Mouse (Mus musculus): Measurements from ENCODE around the gene Tmem140. TPM values are rescaled to one million over a fixed set of nuclear protein-coding genes. Genes with fewer than 3 reads are reported as not detected.

Gene Tmem140
- total and polyA plus RNA-seq, 3 experiments = 2.5 to 4.0 TPM; not detected in 1

GRCm38 (mm10) chr6:34910371-34911219 is 47.6 kb downstream of the Tmem140 start, which contains the start of gene Wdr91:
Gene Wdr91, minus strand, starts transcription at chr6:34910876.
- Histone ChIP-seq H3K9me3 (replicated peaks; ENCODE audit: insufficient read depth, low read length) (no peaks in the 10 kb centered on the region), H3K36me3 (ENCODE audit: control insufficient read depth in 1 of 2, insufficient read depth in 2 of 2, low read length in 2 of 2) (peaks cover 0 to 30% of the 10 kb centered on the region in 2 experiments; a peak in 2 of 4 replicates), H3K4me1 (ENCODE audit: control insufficient read depth in 1 of 2, insufficient read depth in 2 of 2, low read length in 2 of 2) (peaks cover 5 to 26% of the 10 kb centered on the region in 2 experiments; a peak in 3 of 4 replicates), H3K27ac (ENCODE audit: control insufficient read depth, low read depth, low read length) (peak within 1 kb of the TSS; percentile 51; the same call in 1 of the 2 replicates), H3K79me2 (ENCODE audit: control insufficient read depth, insufficient read depth, low read length, poor library complexity) (peaks cover 2% of the 10 kb centered on the region; the same call in 1 of the 2 replicates), H3K4me3 (ENCODE audit: control insufficient read depth in 1 of 2, insufficient read depth in 1 of 2, low read depth in 2 of 2, low read length in 2 of 2) (peak within 1 kb of the TSS; percentile 81 to 91), H3K9ac (ENCODE audit: control insufficient read depth, low read depth, low read length, poor library complexity, severe bottlenecking) (peak within 1 kb of the TSS; percentile 73), H3K27me3 (ENCODE audit: control insufficient read depth in 1 of 2, insufficient read depth in 2 of 2, low read length in 2 of 2) (no peaks in the 10 kb centered on the region)
- peak; percentile 93 for DNase-seq (ENCODE audit: low read depth, low spot score)
- no peak for TF ChIP-seq JUND (IDR thresholded peaks at IDR 0.05; ENCODE audit: low read depth, low read length)
- TF ChIP-seq ZNF384 (IDR thresholded peaks at IDR 0.05; ENCODE audit: low read depth, low read length) = no peak
- no peak for TF ChIP-seq ZMIZ1 (IDR thresholded peaks at IDR 0.05; ENCODE audit: low read depth, low read length)
- no peak for TF ChIP-seq E2F4 (IDR thresholded peaks at IDR 0.05; ENCODE audit: borderline replicate concordance, low read depth, low read length)
- TF ChIP-seq MEF2A (IDR thresholded peaks at IDR 0.05; ENCODE audit: extremely low read depth, insufficient replicate concordance, low read depth, low read length, poor library complexity, severe bottlenecking) = no peak
- TF ChIP-seq SIN3A (IDR thresholded peaks at IDR 0.05; ENCODE audit: low read length) = no peak
- TF ChIP-seq MAFK (IDR thresholded peaks at IDR 0.05; ENCODE audit: borderline replicate concordance, low read depth, low read length) = no peak
- TF ChIP-seq MXI1 (IDR thresholded peaks at IDR 0.05; ENCODE audit: low read depth, low read length) = peak; percentile 46; the same call in 1 of the 2 replicates
- TF ChIP-seq POLR2AphosphoS5 (IDR thresholded peaks at IDR 0.05; ENCODE audit: borderline replicate concordance, low read depth, low read length) = no peak
- TF ChIP-seq CHD2 (IDR thresholded peaks at IDR 0.05; ENCODE audit: low read length) = no peak
- peak; percentile 74 for TF ChIP-seq NELFE (IDR thresholded peaks at IDR 0.05; ENCODE audit: low read depth, low read length)
- no peak for TF ChIP-seq CHD1 (IDR thresholded peaks at IDR 0.05; ENCODE audit: low read depth, low read length)
- no peak for TF ChIP-seq RAD21 (IDR thresholded peaks at IDR 0.05; ENCODE audit: low read depth, low read length)
- no peak for TF ChIP-seq USF2 (IDR thresholded peaks at IDR 0.05; ENCODE audit: borderline replicate concordance in 1 of 2, insufficient read depth in 1 of 2, low read depth in 1 of 2, low read length in 2 of 2)
- no peak for TF ChIP-seq MYB (IDR thresholded peaks at IDR 0.05; ENCODE audit: low read depth, low read length)
- no peak for TF ChIP-seq MAX (IDR thresholded peaks at IDR 0.05; ENCODE audit: low read length)
- TF ChIP-seq BHLHE40 (IDR thresholded peaks at IDR 0.05; ENCODE audit: borderline replicate concordance, low read depth, low read length) = no peak
- TF ChIP-seq GABPA (IDR thresholded peaks at IDR 0.05; ENCODE audit: low read depth, low read length) = no peak
- TF ChIP-seq POLR2AphosphoS2 (IDR thresholded peaks at IDR 0.05; ENCODE audit: low read length) = no peak; the same call in 1 of the 2 replicates
- TF ChIP-seq CTCF (IDR thresholded peaks at IDR 0.05 in 2 of 3, conservative IDR thresholded peaks at IDR 0.05 in 1 of 3; ENCODE audit: control insufficient read depth in 1 of 3, insufficient read depth in 1 of 3, low read depth in 2 of 3, low read length in 3 of 3, poor library complexity in 1 of 3, severe bottlenecking in 1 of 3) = peak in 2 of 3 experiments; percentile 29 to 53; a peak in 4 of 6 replicates
- no peak for TF ChIP-seq ZC3H11A (IDR thresholded peaks at IDR 0.05; ENCODE audit: low read depth, low read length)
- TF ChIP-seq NRF1 (IDR thresholded peaks at IDR 0.05; ENCODE audit: insufficient read depth, low read depth, low read length, poor library complexity, severe bottlenecking) = peak; percentile 65
- no peak for TF ChIP-seq MAZ (IDR thresholded peaks at IDR 0.05; ENCODE audit: low read depth, low read length)
- TF ChIP-seq TCF12 (IDR thresholded peaks at IDR 0.05; ENCODE audit: low read depth, low read length) = no peak
- no peak for TF ChIP-seq ETS1 (IDR thresholded peaks at IDR 0.05; ENCODE audit: low read depth, low read length)
- no peak for TF ChIP-seq EP300 (IDR thresholded peaks at IDR 0.05; ENCODE audit: low read depth in 1 of 2, low read length in 2 of 2)
- TF ChIP-seq RCOR1 (IDR thresholded peaks at IDR 0.05; ENCODE audit: low read depth, low read length) = no peak
- no peak for TF ChIP-seq ELF1 (IDR thresholded peaks at IDR 0.05; ENCODE audit: low read depth, low read length)
- TF ChIP-seq GATA1 (IDR thresholded peaks at IDR 0.05; ENCODE audit: low read depth, low read length) = no peak
- TF ChIP-seq KAT2A (conservative IDR thresholded peaks at IDR 0.05; ENCODE audit: low read depth, low read length) = no peak; the same call in 1 of the 2 replicates
- no peak for TF ChIP-seq UBTF (IDR thresholded peaks at IDR 0.05; ENCODE audit: borderline replicate concordance, insufficient read depth, low read depth, low read length)
- TF ChIP-seq TAL1 (IDR thresholded peaks at IDR 0.05; ENCODE audit: low read length) = no peak
- no peak for TF ChIP-seq ZKSCAN1 (IDR thresholded peaks at IDR 0.05; ENCODE audit: low read depth, low read length)
- peak; percentile 63 to 85; a peak in 3 of 4 replicates for TF ChIP-seq POLR2A (IDR thresholded peaks at IDR 0.05; ENCODE audit: control insufficient read depth in 1 of 2, insufficient read depth in 1 of 2, low read depth in 1 of 2, low read length in 2 of 2, poor library complexity in 1 of 2)
- TF ChIP-seq HCFC1 (IDR thresholded peaks at IDR 0.05; ENCODE audit: low read depth, low read length) = peak; percentile 51; the same call in 1 of the 2 replicates

Data from MEL (cell line).